Mouse (Mus musculus) kidney, embryonic 16.5 days (tissue): ENCODE measurements around the gene Ilf2. TPM values are rescaled to one million over a fixed set of nuclear protein-coding genes. Genes with fewer than 3 reads are reported as not detected.

Experiments used
- ATAC-seq: fragments of 200-750 bp; cut with Nextera tagmentation; 2 replicates; pipeline ENCODE4 v1.8.0; 2017; ENCODE audit warnings: moderate TSS enrichment; ENCODE audit not compliant: low FRiP score, low TSS enrichment
- H3K27ac ChIP-seq: fragments of 300-500 bp; sonication (generic); 2 replicates; pipeline ENCODE4 v1.5.1; 2014; ENCODE audit warnings: low read length
- H3K27me3 ChIP-seq: fragments of 300-500 bp; sonication (generic); 2 replicates; pipeline ENCODE4 v1.6.1; 2014; ENCODE audit warnings: low read length, control low read depth, mixed read lengths; ENCODE audit not compliant: insufficient read depth
- H3K36me3 ChIP-seq: fragments of 300-500 bp; sonication (generic); 2 replicates; pipeline ENCODE4 v1.6.1; 2014; ENCODE audit warnings: low read length, control low read depth, mixed read lengths; ENCODE audit not compliant: insufficient read depth
- H3K4me1 ChIP-seq: fragments of 300-500 bp; sonication (generic); 2 replicates; pipeline ENCODE4 v1.6.1; 2014; ENCODE audit warnings: low read length, control low read depth, mixed read lengths; ENCODE audit not compliant: insufficient read depth
- H3K4me2 ChIP-seq: fragments of 300-500 bp; sonication (generic); replicated peaks from 2 replicates; pipeline ENCODE4 v1.6.1; 2014; ENCODE audit warnings: low read depth, low read length
- H3K4me3 ChIP-seq: fragments of 300-500 bp; sonication (generic); 2 replicates; pipeline ENCODE4 v1.5.1; 2014; ENCODE audit warnings: mild to moderate bottlenecking, low read length
- H3K9ac ChIP-seq: fragments of 300-500 bp; sonication (generic); replicated peaks from 2 replicates; pipeline ENCODE4 v1.6.1; 2014; ENCODE audit warnings: low read length
- H3K9me3 ChIP-seq: fragments of 300-500 bp; sonication (generic); 2 replicates; pipeline ENCODE4 v1.6.1; 2016; ENCODE audit warnings: low read length, control low read depth
- WGBS: fragments of 180-500 bp; shearing (Covaris S2); extraction: QIAGEN DNeasy Blood & Tissue Kit; methylation state at CpG from one replicate; pipeline ENCODE4 v1.1.7; 2014; 5-methylcytosine and 5-hydroxymethylcytosine counted together
- polyA plus RNA-seq: library from polyadenylated mRNA; unstranded; fragments of >200 nt; fragmentation: Nextera tagmentation; extraction: Ambion mirVana; gene quantifications from 2 replicates; pipeline ENCODE4 v1.2.1, GENCODE M21; 2015

The Ilf2 gene
- polyA plus RNA-seq, 1 experiment from 2014 or later: 219 TPM

DNA sequence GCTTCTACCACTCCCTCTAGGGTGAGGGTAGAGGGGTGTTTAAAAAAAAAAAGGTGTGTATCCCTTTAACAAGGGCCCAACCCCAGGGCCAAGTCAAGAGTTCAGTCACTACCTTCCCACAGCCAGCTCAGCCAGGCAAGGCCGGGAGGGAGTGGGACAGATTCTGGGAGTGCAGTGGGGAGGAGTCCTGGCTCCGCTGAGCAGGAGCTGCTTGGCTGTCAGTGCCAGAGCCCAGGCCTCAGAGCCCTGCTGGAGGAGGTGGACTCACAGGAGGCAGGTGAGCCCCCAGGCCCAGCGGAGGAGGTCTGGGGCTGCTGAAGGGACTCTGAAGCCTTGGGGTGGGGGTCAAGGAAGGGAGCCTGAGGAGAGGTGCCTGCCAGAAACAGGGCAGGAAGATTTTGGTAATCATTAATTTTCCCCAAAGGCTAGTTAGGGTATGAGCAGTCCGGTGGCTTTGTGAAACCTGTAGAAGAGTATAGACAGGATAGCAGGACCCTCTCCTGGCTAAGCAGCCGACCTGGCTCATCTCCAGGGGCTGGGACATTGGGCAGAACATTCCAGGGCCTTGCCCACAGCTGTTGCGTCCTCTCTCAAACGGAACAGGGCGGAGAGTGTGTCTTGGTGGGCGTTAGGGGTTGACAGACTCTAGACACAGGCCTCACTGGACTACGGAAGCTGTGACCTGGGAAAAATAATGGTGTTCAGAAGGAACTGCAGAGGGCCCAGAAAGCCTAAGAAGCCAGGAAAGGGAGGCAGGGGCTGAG, 61.4 kb downstream of the Ilf2 start, which contains the start of gene S100a16:
TSS of gene S100a16 (plus strand) at position 114 of the 764 bp plus-strand sequence.
- Histone ChIP-seq H3K36me3 (no peaks in the 10 kb centered on the region), H3K27me3 (no peaks in the 10 kb centered on the region), H3K4me3 (peak within 1 kb of the TSS; percentile 41), H3K4me1 (peaks cover 33% of the 10 kb centered on the region), H3K9me3 (no peaks in the 10 kb centered on the region), H3K9ac (peak within 1 kb of the TSS; percentile 69), H3K4me2 (peak within 1 kb of the TSS; percentile 48), H3K27ac (peak within 1 kb of the TSS; percentile 96)
- 35% methylated on average over 10 of the region's 10 CpGs for WGBS
- peak; percentile 93 for ATAC-seq

DNA sequence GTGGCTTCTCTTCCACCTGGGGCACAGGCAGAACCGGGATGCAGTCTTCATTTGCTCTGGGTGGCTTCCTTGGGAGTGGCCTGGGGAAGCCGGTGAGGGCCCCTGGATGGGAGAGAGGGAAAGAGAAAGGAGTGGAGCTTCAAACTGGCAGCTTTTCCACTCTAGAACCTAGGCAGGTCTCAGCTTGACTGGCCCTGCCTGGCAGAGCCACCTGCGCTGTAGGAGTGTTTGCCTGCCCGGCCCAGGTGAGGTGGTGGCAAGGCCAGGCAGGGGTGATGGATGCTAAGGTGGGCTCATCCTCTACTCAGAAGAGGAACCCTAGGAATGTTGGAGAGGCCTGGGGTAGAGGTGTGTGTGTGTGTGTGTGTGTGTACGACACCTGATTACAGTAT, 62.0 kb downstream of the Ilf2 start:
- Histone ChIP-seq H3K4me3 (peak overlapping the region; percentile 41), H3K27ac (peak overlapping the region; percentile 96), H3K36me3 (no peaks in the 10 kb centered on the region), H3K27me3 (no peaks in the 10 kb centered on the region), H3K9me3 (no peaks in the 10 kb centered on the region), H3K9ac (peak overlapping the region; percentile 69), H3K4me2 (peak overlapping the region; percentile 48), H3K4me1 (peaks cover 36% of the 10 kb centered on the region)
- ATAC-seq: no peak
- 66% methylated on average over 5 of the region's 5 CpGs for WGBS

Other genes with a start within 250 kb of the Ilf2 start
- 103 and 105 TPM in 2 replicates for gene Jtb, start 244.5 kb upstream of the Ilf2 start, polyA plus RNA-seq
- 6.5 and 6.8 TPM in 2 replicates for gene Creb3l4, start 232.6 kb upstream of the Ilf2 start, polyA plus RNA-seq
- 108 and 114 TPM in 2 replicates for gene Slc39a1, start 228.0 kb upstream of the Ilf2 start, polyA plus RNA-seq
- gene Crtc2, start 222.0 kb upstream of the Ilf2 start, polyA plus RNA-seq: 24.8 and 33.7 TPM in 2 replicates
- gene Dennd4b, start 210.9 kb upstream of the Ilf2 start, polyA plus RNA-seq: 3.7 and 4.7 TPM in 2 replicates
- gene Gatad2b, start 182.9 kb upstream of the Ilf2 start, polyA plus RNA-seq: 11.3 and 15.4 TPM in 2 replicates
- gene Slc27a3, start 86.2 kb upstream of the Ilf2 start, polyA plus RNA-seq: 15.7 and 18.3 TPM in 2 replicates
- gene Ints3, start 42.5 kb upstream of the Ilf2 start, polyA plus RNA-seq: 32.7 and 33.3 TPM in 2 replicates
- gene Npr1, start 10.3 kb upstream of the Ilf2 start, polyA plus RNA-seq: 20.0 and 20.5 TPM in 2 replicates
- 73.9 and 80.1 TPM in 2 replicates for gene Snapin, start 14.9 kb downstream of the Ilf2 start, polyA plus RNA-seq
- gene Chtop, start 33.4 kb downstream of the Ilf2 start, polyA plus RNA-seq: 135 and 144 TPM in 2 replicates
- gene S100a1, start 38.3 kb downstream of the Ilf2 start, polyA plus RNA-seq: 116 and 122 TPM in 2 replicates
- gene S100a13, start 38.3 kb downstream of the Ilf2 start, polyA plus RNA-seq: 43.4 and 45.8 TPM in 2 replicates
- 7.5 and 7.9 TPM in 2 replicates for gene S100a14, start 50.7 kb downstream of the Ilf2 start, polyA plus RNA-seq
- 214 and 232 TPM in 2 replicates for gene S100a16, start 61.1 kb downstream of the Ilf2 start, polyA plus RNA-seq
- gene S100a3, start 84.5 kb downstream of the Ilf2 start, polyA plus RNA-seq: 0.12 and 0.44 TPM in 2 replicates
- not detected in 2 replicates for gene S100a2, start 114.1 kb downstream of the Ilf2 start, polyA plus RNA-seq
- gene Gm42674, start 125.8 kb downstream of the Ilf2 start, polyA plus RNA-seq: not detected in 2 replicates
- gene S100a4, start 127.6 kb downstream of the Ilf2 start, polyA plus RNA-seq: 3.6 and 5.5 TPM in 2 replicates
- gene S100a5, start 132.4 kb downstream of the Ilf2 start, polyA plus RNA-seq: 0.45 and 0.99 TPM in 2 replicates
- gene S100a6, start 136.8 kb downstream of the Ilf2 start, polyA plus RNA-seq: 173 and 181 TPM in 2 replicates
- gene S100a7a, start 177.9 kb downstream of the Ilf2 start, polyA plus RNA-seq: 0.12 and 0.36 TPM in 2 replicates
- 13.9 and 22.6 TPM in 2 replicates for gene S100a8, start 192.9 kb downstream of the Ilf2 start, polyA plus RNA-seq
- gene S100a9, start 219.6 kb downstream of the Ilf2 start, polyA plus RNA-seq: 9.6 and 15.0 TPM in 2 replicates